Mouse (Mus musculus) layer of hippocampus, adult 2 months (tissue): Measurements from ENCODE around the gene Bcas3. TPM values are rescaled to one million over a fixed set of nuclear protein-coding genes. Genes with fewer than 3 reads are reported as not detected.

Source experiments
- DNase-seq, 2 experiments: peaks; one replicate each; pipeline ENCODE4 v3.0.0; 2022; ENCODE audit warnings: low spot score in 2 of 2
- H3K27ac ChIP-seq: fragments of 200-600 bp; 2 replicates; pipeline ENCODE4 v1.8.1; 2022
- H3K4me3 ChIP-seq: fragments of 200-600 bp; 2 replicates; pipeline ENCODE4 v1.8.1; 2022; ENCODE audit warnings: mild to moderate bottlenecking
- CTCF ChIP-seq: fragments of 200-600 bp; conservative IDR thresholded peaks from 2 replicates; pipeline ENCODE4 v1.8.1; 2022; ENCODE audit warnings: antibody characterized with exemption, mild to moderate bottlenecking, moderate library complexity
- total RNA-seq, 2 experiments: library from RNA; stranded (reverse); gene quantifications; 2 replicates each; pipeline ENCODE4 v1.2.3; 2021

Bcas3 gene
- total RNA-seq, 2 experiments from 2014 or later = 67.6 to 75.1 TPM

DNA sequence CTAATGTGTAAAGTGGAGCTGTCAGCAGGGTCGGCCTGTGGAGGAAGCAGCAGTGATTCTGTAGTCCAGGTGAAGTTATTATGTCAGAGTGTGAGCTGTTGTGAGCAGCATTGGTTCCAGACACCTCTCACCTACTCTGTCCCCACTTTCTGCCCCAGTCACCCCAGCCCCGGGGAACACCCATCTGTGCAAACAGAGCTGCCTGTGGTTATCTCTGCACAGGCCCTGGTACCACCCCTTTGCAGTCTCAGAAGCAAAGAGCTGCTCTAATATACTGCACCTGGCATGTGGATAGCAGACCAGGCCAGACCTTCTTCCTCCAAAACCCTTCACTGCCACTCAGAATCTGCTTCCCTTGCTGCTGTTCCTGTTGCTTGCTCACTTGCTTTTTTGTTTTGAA is 437.3 kb downstream of the Bcas3 start:
- TF ChIP-seq CTCF = no peak
- no peak overlapping the region for H3K4me3 ChIP-seq
- no peak for DNase-seq
- H3K27ac ChIP-seq = no peak overlapping the region

DNA sequence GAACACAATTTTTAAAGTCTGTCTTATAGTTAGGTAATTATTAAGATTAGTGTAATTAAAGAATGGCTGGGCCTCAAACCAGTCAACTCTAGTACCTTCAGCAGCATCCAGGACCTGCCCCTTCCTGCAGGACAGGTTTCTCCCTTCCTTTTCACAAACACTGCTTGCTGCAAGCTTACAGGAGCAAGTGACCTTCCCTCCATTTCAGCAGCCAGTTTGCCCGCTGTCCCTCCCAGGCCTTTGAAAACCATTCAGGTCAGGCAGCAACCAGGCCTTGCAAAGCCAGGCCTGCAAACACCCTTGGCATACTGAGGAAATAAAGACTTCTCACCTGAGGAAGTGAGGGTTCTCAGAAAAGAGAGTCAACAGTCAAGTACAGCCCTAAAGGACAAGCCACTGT is 438.2 kb downstream of the Bcas3 start:
- Histone ChIP-seq H3K27ac (no peak overlapping the region), H3K4me3 (no peak overlapping the region)
- no peak for DNase-seq
- no peak for TF ChIP-seq CTCF

DNA sequence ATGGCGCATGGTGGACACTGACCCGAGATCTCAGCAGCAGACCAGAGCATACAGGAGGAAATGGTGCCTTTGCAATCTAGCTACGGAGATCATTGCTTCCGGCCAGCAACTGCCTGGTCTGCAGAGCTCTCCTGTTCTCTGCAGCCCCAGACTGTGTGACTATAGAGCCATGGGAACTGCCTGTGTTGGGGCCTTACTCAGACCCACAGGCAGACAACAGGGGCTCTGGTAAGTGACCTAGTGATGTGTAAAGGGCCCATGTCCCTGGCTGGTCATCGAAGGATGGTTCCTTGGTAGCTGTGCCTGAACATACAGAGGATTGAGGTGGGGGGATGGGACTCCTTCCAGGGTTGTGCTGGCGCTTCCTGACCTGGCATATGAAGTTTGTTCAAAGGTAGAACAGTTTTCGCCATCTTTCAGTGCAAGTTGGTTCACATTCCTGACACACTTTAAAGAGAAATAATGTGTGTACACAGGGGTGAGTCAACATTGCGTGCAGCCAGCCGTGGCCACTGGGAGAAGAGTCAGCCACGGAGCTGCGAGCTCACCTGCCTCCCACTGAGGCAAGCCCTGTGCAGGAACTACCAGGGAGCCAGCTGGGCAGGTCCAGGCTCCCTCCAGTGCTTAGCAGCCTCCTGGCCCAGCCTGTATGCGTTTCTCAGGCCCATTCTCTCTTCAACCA is 439.7 kb downstream of the Bcas3 start:
- DNase-seq = no peak
- H3K27ac ChIP-seq = no peak overlapping the region
- no peak for TF ChIP-seq CTCF
- no peak overlapping the region for H3K4me3 ChIP-seq

DNA sequence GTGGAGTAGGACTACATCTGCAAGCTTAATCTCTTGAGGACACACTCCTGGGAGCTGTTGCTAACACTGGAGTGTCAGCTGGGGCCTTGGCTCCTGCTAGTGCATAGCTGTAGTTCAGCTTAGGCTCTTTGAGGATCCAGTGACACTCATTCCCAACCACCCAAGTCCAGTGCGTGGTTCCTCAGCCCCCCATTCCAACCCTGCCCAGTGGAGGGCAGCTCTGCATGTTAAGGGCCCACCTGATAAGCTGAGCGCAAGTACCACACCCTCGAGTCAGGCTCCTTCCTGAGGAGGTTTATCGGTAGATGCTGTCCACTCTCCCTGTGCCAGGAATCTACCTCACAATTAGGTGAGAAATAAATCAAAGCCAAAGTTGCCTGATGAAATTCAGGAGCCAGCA is 446.5 kb downstream of the Bcas3 start:
- TF ChIP-seq CTCF = no peak
- H3K4me3 ChIP-seq = no peak overlapping the region
- DNase-seq = no peak

DNA sequence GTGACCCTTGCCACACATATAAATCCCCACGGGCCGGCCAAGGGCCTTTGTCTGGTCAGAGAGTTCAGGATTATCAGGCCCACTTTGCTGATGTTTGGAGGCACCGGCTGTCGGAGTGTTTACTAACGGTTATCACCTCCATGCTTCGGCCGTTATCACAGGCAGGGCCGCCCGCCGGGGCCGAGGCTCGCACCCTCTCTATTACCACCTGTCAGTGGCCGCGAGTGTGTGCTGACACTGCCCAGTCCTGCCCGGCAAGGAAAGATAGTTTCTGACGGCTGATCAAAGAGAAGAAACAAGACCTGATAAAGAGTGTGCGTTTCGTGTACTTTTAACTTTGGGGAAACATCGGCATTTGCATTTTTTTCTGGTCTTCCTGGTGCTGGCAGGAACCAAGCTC is 446.9 kb downstream of the Bcas3 start:
- no peak overlapping the region for H3K27ac ChIP-seq
- DNase-seq = no peak
- no peak overlapping the region for H3K4me3 ChIP-seq
- TF ChIP-seq CTCF = no peak

More for the DNA sequence above, 446.5 kb downstream of the Bcas3 start:
- no peak overlapping the region for H3K27ac ChIP-seq

DNA sequence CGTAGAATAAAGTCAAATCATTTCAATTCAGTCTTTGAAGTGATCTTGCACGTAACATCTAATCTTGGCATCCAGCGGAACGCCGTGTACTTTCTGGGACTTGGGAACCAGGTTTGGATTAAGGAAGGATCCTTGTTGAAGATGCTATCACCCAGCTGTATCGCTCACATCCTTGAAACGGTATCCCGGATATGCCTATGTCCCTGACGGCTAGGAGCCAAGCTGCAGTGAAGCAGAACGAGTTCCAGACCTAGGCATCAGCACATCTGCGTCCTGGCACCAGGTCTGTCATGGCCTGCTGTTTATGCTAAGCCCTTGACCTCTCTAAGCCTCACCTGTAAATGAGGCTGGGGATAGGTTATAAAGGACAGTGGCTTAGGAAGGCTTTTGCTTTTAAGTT is 447.4 kb downstream of the Bcas3 start:
- DNase-seq = no peak
- TF ChIP-seq CTCF = no peak
- H3K27ac ChIP-seq = no peak overlapping the region
- no peak overlapping the region for H3K4me3 ChIP-seq

DNA sequence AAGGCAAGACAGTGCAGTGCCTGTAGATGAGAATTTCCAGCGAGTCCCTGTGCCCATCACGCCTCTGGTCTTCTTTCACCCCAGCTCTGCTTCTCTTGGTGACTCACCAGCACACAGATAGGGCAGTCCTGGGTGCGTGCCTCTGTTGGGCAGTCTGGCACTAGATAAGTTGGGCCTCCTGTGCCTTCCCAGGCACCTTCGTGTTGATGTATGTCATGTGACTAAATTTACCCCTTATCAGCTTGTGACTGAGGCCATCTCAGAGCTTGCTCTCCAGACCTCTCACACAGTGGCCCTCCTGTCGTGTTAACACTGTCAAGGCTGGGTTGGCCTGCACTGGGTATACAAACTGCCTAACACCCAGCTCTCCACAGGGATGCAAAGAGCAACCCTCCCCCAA is 451.1 kb downstream of the Bcas3 start:
- no peak overlapping the region for H3K4me3 ChIP-seq
- TF ChIP-seq CTCF = no peak
- no peak overlapping the region for H3K27ac ChIP-seq
- DNase-seq = no peak

DNA sequence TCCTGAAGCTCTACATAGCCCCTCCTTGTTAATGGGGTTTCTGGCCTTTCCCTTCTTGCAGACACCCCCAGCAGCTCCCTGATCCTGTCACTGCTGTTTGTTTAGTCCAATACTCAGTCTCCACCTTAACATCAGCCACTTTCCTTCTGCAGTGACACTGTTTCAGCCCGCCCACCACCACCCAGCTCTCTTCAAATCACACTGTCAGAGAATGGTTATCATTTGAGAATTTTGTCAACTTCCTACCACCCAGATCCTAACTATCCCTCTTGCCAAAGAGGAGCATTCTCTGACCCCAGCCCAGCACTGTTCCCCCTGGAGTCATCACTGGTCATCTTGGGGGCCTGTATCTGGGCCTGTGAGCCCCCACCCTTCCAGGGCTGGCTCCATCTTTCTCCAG is 452.8 kb downstream of the Bcas3 start:
- no peak for DNase-seq
- no peak for TF ChIP-seq CTCF
- Histone ChIP-seq H3K4me3 (no peak overlapping the region), H3K27ac (no peak overlapping the region)

DNA sequence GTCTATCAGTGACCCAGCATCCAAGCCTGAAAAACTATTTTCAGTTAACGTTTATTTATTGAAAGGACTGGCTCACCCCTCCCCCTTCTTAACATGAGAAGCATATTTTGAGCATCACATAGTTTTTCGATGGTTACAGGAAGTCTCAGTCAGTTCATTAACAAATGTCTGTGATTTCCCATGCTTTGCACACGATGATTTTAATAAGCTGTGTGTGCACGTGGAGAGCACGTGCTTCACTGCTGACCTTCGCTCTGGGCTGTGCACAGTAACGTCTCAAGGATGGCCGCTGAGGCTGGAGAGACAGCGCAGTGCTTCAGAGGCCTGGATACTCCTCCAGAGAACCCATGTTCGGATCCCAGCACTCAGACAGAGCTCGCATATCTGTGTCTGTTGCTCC is 454.4 kb downstream of the Bcas3 start:
- H3K27ac ChIP-seq = no peak overlapping the region
- DNase-seq = no peak
- no peak for TF ChIP-seq CTCF
- H3K4me3 ChIP-seq = no peak overlapping the region

DNA sequence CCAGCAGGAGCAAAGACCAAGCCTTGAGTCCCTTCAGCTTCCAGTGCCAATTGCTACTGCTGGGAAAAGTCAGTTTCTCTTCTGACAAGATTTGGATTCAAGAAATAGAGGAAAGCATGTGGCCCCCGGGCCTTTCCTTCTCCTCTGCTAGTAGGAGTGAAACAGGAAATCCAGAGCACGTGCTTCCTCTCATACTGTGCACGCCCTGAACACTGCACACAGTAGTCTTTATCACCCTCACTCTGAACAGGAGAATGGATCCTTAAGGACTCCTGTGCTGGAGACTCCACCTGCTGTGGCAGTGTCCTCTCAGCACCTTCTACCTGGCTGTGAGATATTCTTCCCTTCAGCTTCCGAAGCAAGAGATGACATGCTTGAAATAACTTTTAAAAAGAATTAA is 458.3 kb downstream of the Bcas3 start:
- H3K4me3 ChIP-seq = no peak overlapping the region
- no peak for TF ChIP-seq CTCF
- DNase-seq = no peak
- H3K27ac ChIP-seq = no peak overlapping the region

DNA sequence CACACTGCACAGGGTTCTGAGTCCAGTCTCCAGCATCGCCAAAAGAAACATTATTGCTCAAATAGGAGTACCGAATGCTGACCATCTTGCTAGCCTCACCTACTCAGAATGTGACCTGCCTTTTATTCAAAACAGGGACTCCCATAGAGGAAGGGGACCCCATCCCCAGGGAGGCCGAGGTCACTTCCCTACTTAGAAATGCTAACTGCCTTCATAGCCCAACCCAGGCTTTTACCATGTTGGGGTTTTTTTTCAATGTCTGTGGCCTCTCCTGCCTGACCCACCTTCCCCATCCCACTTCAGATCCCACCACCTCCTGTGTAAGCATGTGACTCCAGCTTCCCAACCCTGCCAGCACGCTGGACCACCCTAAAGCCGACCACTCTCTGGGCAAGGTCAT is 458.7 kb downstream of the Bcas3 start:
- no peak for TF ChIP-seq CTCF
- no peak for DNase-seq
- Histone ChIP-seq H3K4me3 (no peak overlapping the region), H3K27ac (no peak overlapping the region)

DNA sequence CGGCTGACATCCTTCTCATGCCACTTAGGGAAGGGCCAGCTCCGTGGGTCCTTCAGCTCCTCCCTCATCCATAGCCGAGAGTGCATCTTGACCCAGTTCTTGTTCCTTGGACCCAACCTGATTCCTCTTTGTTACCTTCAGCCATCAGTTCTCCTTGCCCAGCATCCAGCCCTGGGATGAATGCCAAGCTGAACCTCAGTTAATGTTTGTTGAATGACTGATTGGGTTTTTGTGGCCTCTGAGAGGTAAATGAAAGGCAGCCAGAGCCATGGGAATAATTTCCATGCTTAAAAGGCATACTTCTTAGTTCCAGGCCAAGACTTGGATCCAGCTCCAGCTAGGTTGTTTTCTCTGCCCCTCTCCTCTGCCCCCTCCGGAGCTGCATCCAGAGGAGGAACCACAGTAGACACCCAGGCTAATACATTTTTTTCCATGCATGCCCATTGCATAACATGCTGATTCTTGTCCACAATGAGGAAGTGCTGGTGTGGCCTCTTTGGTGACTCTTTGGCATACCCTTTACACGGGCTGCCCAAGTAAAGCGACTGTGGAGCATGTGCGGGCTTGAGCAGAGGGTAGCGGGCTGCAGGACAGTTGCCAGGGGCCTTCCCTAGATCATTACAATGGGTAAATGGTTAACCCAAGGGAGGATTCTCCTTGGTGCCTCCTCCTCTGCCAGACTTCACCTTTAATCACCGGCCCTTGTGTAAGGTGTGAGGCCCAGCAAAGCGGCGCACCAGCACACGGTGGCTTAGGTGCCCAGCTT is 459.4 kb downstream of the Bcas3 start:
- Histone ChIP-seq H3K27ac (no peak overlapping the region), H3K4me3 (no peak overlapping the region)
- no peak for DNase-seq
- TF ChIP-seq CTCF = no peak

DNA sequence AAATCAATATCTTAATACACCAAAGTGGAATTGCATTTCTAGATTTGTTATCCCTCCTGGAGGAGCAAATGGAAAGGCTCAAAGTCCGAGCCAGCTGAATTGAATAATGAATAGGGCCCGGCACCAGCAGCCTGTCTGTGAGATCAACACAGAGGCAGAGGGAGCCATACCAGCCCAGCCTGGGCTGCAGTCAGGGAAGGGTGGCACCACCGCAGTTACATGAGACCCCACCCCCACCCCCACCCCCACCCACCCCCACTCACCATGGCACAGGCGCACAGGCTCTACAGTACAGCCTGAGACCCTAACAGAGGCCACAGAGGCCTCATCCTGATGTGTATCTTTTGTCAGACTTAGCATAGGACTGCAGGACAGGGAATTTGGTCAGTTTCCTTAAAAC is 461.7 kb downstream of the Bcas3 start:
- Histone ChIP-seq H3K27ac (no peak overlapping the region), H3K4me3 (no peak overlapping the region)
- DNase-seq = no peak
- TF ChIP-seq CTCF = no peak

DNA sequence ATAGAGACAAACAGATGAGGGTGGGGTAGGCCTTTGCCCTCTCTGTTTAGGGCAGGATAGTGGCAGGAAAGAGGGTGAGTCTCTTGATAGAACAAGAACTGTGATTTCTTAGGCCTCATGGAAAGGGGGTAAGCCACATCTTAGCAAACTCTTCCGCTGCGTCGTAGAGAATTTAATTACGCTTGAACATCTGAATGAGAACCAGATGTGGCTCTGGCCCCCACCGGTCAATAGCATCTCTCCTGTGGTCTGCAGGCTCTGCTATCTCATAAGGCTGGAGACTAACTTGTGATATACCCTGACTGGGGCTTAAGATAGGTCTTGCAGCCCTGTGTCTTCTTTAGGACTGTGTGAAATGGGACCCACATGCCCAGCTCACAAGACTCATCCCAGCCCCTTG is 463.5 kb downstream of the Bcas3 start:
- Histone ChIP-seq H3K4me3 (no peak overlapping the region), H3K27ac (no peak overlapping the region)
- no peak for DNase-seq
- TF ChIP-seq CTCF = no peak
